Mouse (Mus musculus): ENCODE data around the gene Meis1.
A peak's percentile ranks its signal among the peaks of the same experiment; 100 is the strongest.

The Meis1 gene

DNA sequence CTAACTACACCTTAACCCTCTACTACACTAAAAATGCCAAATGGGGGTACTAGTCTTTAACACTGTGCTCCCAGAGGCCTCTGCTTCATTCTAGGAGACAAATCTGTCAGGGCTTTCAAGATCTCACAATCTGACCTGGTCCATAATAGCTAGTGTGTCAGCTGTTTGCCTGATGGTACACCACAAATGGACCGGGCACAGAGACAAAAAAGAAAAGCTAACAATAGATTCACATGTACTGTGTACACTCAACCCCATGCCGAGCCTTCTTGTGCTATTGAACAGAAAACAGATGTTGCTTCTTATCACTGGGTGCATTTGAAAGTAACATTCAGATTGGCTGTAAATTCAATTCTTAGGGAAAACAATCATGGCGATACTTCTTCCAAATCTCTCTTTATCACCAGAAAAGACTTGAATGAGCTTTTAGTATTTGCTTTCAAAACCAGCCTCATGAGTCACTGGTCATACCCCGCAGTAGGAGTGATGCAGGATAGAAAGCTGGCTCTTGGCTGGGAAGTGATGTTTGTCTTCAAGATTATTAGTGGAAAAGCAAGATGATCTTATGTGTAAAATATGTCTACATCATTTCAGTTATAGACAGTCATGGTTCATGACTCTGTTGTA, 30.0 kb downstream of the Meis1 start:
- no peak for DNase-seq

DNA sequence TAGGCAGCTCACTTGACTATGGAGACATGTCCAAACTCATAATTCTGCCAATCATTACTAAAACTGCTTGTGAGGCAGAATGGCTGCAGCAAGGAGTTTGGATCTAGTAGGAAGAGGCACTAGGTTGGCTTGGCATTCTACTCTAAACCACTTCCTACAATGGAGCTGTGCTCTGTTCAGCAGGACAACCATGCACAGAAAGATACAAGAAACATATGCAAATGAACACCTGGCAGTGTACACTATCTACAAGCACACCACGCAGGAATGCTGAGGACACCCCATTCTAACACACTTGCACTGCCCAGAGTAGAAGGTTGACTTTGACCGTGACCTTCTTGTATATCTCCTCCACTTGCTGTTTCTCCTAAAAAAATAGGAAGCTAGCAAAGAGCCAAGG, 35.0 kb downstream of the Meis1 start:
- no peak for DNase-seq

DNA sequence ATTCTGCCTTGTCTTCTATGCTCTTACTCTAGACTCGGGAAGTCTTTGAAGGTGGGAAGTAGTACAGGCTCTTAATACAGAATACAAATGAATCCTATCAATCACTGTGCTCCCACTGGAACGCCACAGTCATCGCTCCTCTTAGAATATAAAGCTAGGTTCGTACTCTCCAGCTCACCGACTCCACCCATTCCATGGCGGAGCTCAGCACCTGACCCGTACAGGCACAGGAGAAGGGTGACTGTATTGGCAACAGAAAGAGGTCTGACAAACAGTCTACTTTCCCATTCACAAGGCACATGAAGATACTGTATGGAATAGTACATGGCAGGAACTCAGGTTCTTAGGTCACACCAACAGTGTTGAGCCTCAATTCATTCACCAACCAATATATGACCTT, 35.5 kb downstream of the Meis1 start:
- DNase-seq, result no peak

DNA sequence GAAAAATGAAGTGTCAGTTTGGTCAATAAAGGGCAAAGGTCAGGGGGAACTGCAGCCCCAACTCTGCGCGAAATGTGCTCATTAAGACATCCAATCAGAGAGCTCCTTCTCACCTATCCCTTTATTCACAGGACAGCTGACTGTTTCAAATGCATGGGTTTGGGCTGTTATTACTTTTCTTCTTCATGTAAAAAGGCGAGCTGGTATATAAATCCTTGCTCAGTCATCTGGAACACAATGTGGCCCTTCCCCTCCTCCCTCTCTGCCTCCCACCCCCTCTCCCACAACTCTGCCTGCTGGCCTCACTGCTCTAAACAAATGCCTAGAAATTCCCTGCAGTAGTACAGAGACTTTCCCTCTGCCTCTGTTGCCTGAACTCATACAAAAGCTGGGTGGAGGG, 36.5 kb downstream of the Meis1 start:
- no peak for DNase-seq

DNA sequence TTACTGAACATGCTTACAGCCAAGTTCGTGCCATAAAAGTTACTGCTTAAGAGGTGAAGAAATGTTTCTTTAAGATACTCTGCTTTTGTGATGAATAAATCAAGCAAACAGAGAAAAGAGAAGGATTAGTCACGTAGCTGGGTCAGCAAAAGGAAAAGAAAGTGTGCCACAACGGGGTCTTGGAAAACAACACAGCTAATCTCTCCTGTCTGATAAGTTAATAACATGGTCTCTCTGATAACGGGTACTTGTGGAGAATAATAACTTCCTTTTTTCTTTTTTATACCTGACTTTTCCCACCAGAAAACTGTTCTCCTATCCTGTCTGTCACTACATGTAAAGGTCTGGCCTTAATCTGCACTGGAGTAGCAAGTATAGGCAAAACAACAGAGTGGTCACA, 37.4 kb downstream of the Meis1 start:
- no peak for DNase-seq

DNA sequence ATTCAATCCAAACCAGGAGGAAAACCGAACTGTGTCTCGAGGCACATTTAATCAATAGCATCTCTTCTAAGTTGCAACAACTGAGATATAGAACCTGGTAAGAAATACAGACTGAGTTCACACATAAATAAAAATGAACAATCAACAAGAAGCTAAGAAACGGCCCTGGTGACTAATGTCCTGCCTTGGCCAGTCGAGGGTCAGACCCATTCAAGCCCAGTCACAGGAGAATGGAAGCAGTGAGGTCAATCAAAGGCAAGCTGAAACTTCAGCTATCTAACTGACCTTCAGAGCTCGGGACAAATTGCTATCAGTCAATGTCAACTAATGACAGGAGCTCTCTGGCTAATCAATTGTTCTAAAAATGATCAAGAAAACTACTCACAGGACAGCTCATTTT, 38.2 kb downstream of the Meis1 start:
- no peak for DNase-seq

DNA sequence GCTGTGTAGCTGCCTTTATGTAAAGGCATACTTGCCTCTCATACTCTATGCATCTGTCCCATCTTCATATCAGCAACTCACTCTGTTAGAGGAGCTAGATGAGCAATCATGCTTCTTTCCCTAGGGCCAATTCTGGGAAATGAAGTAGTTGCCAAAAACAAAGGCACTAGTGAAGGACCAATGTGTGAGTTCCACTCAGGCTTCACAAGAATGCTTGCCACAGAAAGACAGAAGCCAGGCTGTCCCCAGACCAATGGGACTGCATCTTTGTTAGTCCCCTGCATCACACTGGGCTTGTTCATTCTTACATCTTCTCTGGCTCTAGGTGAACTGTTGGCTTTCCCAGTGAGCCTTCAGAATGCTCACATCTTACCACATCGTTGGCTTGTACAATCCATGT, 43.7 kb downstream of the Meis1 start:
- DNase-seq, result no peak

DNA sequence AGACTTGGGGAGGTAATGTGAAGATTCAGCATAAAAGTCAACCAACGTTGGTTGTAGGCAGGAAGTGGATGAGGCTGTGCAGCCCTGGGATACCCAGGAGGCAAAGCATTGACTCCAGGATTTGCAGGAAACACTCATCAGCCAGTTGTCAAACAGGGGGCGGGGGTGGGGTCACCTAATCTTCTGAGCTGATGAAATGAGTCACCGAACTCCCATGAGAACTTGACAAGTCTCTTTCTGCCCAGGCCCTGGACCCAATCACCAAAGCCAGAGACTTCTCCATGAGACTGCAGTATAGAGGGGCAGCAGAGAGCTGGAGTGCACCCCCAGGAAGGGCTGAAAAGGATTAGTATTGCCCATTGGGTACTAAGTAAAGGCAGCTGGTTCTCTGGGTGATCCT, 45.0 kb downstream of the Meis1 start:
- DNase-seq, result no peak

DNA sequence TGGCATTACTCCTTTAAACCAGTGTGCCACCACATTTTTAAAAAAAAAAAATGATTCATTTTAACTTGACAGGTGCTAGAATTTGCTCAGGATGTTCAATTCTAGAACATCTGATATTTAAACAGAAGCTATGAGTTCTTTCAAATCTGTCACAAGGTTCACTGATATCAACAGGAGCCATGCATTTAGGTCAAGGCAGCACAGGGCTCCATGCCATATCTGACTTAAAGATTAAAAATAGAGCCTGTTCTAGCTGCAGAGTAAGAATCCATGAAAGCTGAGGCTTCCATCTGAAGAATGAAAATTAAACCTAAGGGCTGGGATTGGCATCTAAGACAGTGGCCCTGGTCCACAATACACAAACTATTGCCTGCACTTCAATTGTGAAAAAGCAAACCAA, 45.8 kb downstream of the Meis1 start:
- DNase-seq, result no peak

DNA sequence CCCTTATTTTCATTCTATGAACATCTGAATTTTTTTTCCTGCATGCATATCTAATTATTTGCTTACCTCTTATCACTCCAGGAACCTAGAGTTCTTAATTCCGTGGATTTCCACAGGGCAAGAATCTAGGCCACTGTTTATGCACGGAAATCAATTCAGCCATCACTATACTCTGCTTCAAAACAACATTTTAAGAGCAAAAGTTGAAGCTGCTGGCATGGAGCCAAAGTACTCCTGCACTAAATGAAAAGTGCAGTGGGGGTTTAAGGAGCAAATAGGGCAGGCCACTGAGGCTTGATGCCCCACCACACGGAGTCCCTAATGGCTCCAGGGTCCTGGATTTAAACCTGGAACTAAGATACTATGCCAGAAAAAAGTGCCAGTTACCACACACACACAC, 47.2 kb downstream of the Meis1 start:
- DNase-seq, result no peak

DNA sequence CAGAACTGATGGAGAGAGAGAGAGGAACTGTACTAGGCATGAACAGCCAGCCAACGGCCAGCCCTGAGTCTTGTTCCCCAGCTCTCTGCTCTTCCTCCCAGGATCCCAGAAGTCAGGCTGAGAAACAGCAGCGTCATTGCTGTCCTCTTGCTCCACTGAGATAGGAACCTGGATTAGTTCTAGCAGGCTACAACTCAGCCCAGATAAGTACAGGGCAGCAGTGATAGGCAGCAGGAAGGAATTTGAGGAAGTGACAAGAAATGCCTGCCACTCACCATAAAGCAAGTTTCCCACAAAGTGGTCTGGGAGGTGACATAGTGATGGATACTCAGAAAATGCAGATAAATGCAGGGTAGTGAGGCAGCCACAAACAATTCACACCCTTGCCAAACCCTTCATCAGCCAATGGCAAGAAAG, 48.9 kb downstream of the Meis1 start:
- DNase-seq, result no peak

DNA sequence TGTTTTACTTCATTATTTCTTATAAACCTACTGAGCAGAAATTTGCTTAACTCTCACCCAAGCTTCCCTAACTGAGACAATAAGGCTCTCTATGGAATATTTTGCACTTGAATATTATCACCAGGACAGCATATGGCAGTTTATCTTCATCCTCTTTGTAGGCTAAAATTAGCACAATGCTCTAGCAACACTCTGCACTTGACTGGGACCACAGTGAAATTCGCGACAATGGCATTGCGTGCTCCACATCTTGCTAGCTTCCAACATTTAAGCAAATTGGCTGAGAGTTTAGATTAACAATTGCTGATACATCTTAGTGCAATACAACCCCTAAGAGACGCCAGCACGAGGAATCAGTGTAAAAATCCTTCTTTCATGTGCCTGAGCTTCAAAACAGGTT, 54.4 kb downstream of the Meis1 start:
- no peak for DNase-seq

DNA sequence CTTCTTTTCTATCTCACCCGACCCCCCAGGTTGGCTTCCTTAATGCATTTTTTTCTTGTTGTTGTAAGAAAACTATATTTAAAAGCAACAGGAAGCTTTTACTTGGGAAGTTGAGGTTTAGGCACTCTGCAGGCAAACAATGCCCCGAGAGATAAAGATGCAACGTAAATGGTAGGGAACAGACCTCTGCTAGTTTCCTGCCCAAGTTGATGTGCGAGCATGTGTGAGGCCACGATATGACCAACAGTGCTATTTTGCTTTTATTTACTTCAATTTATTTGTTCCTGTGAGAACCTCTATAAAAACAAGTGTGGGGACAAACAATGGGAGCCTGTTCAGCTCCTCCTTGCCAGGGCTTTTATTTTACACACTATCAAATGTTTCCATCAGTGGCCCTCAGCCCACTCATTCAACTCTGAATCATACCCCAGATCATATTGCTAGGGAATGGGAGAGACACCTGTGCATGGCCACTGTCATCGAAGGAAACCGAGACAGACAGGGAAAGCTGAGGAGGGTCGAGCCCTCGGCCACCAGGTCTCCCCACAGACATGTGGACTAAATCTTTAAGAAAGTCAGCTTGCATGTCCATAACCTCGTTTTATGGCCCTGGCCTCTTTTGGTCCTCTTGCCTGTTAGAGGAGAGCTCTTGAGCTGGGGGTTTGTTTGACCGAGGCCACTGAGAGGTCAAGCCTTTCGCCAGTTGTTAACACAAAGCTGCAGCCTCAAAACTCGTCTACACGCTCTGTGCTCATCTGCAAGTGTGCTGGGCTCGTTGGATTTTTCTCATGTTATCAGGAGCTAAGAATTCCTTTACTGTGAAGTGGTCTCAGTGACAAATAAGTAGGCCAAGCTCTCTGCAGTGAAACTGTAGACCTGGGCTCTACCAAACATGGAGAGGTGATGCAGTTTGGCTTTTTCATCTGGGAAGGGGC, 55.3 kb downstream of the Meis1 start:
- DNase-seq, result peak; percentile 28 to 63

DNA sequence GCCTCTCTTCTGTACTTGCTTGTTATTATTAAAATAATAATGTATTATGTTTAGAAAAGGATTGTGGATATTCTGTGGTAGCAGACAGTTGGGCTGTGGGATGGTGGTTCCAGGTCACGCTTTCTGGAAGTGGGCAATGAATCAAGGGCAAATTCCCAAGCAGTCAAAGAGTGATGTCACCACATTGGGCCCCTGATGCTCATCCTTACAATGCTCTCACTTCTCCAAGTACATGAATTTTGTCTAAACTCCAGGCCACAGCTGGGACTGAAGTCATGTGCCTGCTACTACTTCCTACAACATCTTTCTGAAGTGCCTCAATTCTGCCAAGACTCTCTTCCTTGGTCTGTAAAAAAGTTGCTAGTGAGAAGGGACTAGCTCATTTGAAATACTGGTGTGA, 59.3 kb downstream of the Meis1 start:
- DNase-seq, result no peak

DNA sequence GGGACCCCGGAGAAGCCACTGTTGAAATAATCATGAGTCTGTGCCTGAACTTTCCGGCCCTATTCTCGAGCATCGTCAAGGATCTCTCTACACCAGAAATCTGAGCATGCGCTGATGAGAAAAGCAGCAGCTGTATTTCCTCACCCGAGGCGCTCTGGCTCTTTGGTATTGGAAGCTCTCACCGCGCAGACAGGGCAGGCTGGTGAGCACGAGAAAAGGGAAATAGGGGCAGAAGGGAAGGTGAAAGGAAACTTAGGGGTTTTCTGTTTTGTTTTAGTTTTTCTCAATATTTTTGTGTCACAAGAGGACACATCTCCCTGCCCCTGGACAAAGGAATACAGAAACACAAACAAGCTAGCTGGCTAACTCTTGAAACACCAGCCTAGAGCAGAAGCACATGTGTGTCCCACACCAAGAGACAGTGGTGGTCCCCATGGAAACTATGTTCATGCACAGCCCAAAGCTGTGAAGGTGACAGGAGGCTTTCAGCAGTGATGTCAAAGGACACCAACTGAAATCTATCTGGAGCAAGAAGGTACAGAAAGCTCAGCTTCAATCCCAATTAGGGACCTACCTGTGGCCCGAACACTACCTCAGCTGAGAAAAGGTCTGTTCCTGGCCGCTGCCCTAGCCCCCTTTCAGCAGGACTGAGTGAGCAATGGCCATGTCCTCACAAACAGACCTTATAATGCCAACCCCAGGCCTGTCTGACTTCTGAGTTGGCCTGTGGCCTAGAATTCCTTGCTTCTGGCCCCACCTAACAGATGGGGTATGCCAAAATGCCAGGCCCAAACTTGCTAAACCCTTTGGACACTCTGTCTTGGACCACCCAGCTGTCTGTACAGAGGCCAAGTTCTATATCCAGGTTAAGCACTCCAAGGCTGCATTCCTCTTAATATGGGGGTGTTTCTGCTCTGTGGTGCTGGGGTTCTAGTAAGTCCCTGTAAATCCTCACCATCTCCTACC, 60.7 kb downstream of the Meis1 start:
- DNase-seq, result peak; percentile 40 to 65

DNA sequence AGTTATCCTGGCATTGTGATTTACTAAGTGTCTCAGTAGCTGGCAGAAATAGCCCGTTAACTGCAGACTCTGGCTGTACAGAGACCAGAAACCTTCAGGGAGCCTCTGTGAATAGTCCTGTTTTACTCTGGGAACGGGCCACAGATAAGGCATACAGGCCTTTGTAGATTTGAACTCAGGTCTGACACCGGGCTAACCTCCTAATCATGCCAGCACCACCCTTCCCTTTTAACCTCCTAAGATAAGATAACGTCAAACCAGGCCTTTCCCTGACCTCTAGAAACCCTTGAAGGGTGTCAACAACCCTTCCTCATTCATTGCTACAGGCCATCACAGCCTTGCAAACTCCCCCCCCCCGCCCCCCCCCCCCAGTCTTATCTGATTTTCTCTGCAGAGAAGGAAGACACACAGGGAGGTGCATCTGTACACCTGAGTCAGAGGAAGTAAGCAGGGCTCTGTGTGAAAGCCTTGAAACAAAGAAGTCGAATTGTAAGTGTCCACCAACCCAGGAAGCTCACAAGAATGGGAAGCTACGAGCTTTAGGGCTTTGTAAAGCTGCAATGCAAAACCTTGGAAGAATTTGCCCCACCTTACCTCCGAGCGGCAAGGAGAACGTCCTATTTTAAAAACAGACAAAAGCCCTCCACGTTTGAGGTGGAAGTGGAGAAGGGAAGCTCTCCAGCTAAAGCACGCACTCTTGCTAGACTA, 61.5 kb downstream of the Meis1 start:
- no peak for DNase-seq

DNA sequence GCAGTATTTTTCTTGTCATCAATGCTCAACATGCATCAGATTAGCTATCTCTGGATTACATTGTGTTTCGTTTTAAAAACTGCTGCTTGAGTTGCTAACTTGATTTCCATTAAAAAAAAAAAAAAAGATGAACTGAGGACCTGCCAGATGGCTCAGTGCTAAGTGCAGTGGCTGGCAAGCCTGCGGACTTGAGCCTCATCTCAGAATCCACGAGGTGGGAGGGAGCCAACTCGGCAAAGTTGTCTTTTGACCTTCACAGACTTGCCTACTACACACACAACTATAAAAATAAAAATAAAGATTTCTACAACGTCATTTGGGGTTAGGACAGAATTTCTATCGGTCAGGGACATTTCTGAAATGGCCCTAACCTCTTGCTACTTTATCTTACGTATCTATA, 62.8 kb downstream of the Meis1 start:
- DNase-seq, result no peak

DNA sequence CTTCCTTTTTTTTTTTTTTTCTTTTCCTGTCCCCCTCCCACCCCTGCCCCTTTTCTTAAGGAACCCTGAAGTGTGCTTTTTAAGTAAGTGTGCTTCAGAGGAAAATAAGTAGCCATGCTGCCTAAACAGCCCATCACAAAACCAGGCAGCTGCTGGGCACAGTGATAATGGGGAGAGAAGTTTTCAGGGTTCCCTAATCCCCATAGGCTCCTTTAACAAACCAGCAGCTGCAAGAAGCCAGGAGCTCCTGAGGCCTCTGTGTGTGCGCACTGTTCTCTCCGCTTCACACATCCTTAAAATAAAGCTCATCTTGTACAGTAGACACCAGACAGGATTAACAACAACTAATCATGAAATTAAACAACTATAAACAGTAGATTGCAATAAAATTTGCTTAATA, 63.9 kb downstream of the Meis1 start:
- DNase-seq, result no peak

DNA sequence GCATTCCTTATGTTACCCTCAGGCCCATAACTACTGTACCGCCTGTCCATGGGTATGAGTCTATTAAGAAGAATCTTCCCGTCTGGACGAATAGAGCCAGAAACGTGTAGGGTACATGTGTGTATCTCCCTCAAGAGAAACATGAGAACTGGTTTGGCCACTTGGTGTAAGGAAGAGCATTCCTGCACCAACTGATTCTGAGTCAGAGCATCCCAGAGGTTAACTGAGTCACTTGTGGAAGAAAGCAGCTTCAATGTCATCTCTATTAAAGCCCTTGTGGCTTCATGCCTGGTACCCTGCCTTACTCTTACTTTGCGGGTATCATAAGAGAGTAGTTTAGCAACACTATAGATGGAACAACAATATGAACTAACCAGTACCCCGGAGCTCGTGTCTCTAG, 64.9 kb downstream of the Meis1 start:
- DNase-seq, result no peak

DNA sequence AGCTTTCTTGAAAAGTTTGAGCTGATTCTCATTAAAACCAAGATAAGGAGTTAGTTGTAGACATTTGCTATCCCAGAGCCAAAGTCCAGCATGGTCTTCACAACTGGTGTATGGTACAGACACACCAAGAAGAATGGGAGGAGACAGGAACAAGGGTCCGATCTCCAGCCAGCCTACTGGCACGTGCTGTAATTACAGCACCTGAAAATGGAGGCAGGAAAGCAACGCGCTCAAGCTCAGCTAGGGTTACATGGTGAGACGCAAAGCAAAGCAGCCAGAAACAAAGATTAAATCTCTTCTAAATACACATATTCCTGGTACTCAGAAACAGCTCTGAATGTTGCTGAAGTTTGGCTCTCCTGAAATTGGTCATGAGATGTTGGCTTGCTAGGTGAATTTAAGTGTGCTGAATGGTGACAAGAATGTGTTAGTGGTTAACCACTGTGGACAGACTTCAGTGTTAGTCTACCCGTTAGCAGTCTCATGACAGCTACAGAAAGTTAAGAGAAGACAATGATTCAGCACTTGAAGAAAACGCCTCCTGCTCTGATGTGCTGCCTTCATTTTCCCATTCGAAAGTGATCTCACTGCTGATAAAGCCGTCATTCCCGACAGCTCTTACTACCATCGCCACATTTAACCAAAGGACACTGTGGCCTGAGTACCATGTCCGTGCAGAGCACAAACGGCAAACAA, 70.0 kb downstream of the Meis1 start:
- DNase-seq, result no peak

DNA sequence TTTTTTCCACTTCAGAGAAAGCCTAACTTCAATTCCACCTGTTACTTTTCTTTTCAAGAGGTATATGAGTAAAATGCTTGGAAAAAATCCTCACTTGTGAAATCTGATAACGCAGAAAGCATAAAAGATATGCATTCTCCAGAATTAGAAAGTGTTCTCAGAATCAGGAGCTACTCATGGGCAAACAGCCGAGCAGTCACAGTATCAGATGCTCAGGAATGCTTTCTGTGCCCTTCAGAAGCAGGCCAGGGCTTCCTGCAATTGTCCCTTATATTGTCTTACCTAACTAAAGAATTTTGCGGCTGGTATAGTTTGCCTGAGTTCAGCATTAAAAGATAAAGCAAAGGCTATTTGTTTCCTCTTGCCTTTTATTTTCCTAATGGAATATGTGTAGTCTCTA, 71.4 kb downstream of the Meis1 start:
- DNase-seq, result peak in 1 of 2 experiments; percentile 23

DNA sequence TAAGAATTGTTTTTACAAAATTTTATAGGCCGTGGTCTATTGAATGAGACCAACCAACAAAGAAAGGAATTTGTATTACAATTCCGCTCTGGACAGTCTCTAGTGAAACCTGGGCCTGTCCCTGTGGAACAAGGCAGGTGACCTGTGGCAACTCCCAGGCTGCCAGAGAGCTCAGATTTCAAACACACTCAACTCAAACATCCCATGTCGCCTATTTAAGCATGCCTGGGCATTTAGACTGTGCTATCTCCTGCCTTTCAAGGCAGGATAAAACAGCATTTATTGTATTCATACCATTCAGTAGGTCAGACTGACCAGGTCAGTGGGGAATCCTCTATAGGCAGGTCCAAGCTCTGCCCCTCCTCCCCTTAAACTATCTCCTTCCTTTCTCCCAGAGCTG, 73.0 kb downstream of the Meis1 start:
- no peak for DNase-seq
